Mouse (Mus musculus): Measurements from ENCODE around the gene Gm5134. TPM values are rescaled to one million over a fixed set of nuclear protein-coding genes. Genes with fewer than 3 reads are reported as not detected.

Gene Gm5134
- total RNA-seq, 1 experiment = 4.2 TPM

- in situ Hi-C loops (cut with MboI; ENCODE audit: low sequenced_read_pairs in 2 of 2, unreplicated experiment in 2 of 2) = no loop called here
- H3K4me3 ChIP-seq (ENCODE audit: insufficient read depth in 1 of 2, low read depth in 1 of 2, low read length in 2 of 2, poor library complexity in 1 of 2, severe bottlenecking in 1 of 2) = no peak overlapping the region
- no peak for DNase-seq (ENCODE audit: low read depth, low spot score)
- H3K9me3 ChIP-seq (ENCODE audit: control insufficient read depth, insufficient read depth, low read depth, low read length) = no peaks in the 10 kb centered on the region
- no peak overlapping the region for H3K9ac ChIP-seq (ENCODE audit: insufficient read depth, low read depth, low read length, poor library complexity, severe bottlenecking)
- TF ChIP-seq CHD2 (IDR thresholded peaks at IDR 0.05; ENCODE audit: low read depth, low read length) = no peak
- no peak for TF ChIP-seq MAFK (IDR thresholded peaks at IDR 0.05; ENCODE audit: insufficient read depth, low read depth, low read length)
- no peak for TF ChIP-seq ZC3H11A (IDR thresholded peaks at IDR 0.05; ENCODE audit: borderline replicate concordance, low read depth, low read length)
- TF ChIP-seq ZNF384 (IDR thresholded peaks at IDR 0.05; ENCODE audit: low read depth, low read length) = no peak
- TF ChIP-seq HCFC1 (IDR thresholded peaks at IDR 0.05; ENCODE audit: borderline replicate concordance, insufficient read depth, low read length) = no peak
- H3K36me3 ChIP-seq (ENCODE audit: control insufficient read depth, insufficient read depth, low read length, poor library complexity, severe bottlenecking) = peaks cover 5% of the 10 kb centered on the region; the same call in 1 of the 2 replicates
- H3K27ac ChIP-seq (ENCODE audit: insufficient read depth, low read depth, low read length, poor library complexity, severe bottlenecking) = peak overlapping the region; percentile 49; the same call in 1 of the 2 replicates
- peaks cover 4 to 25% of the 10 kb centered on the region in 2 experiments for H3K4me1 ChIP-seq (ENCODE audit: control insufficient read depth in 2 of 2, insufficient read depth in 2 of 2, low read length in 2 of 2, poor library complexity in 1 of 2)
Observed at GRCm38 (mm10) chr10:76047182-76047869, 93.0 kb downstream of the Gm5134 start.

DNA sequence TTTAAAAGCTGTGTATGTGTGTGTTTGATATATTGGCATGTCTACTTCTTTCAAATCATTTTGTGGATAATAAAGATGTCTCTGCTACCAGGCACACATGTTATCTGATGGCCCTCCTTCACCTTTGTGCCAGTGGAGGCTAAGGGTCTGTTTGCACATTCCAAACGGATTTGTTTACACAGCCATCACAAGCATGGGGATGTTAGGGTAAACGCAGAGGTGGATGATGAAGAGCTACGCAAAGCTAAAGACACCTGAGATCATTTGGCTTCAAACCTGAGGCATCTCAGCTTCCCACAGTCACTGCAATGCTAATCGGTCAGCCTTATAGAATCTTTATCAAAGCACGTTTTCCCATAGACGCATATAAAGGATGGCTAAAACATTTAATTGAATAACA is 94.7 kb downstream of the Gm5134 start:
- Histone ChIP-seq H3K9ac (ENCODE audit: insufficient read depth, low read depth, low read length, poor library complexity, severe bottlenecking) (no peak overlapping the region), H3K9me3 (ENCODE audit: control insufficient read depth, insufficient read depth, low read depth, low read length) (no peaks in the 10 kb centered on the region), H3K4me1 (ENCODE audit: control insufficient read depth in 2 of 2, insufficient read depth in 2 of 2, low read length in 2 of 2, poor library complexity in 1 of 2) (peaks cover 4 to 23% of the 10 kb centered on the region in 2 experiments), H3K36me3 (ENCODE audit: control insufficient read depth, insufficient read depth, low read length, poor library complexity, severe bottlenecking) (peaks cover 2% of the 10 kb centered on the region; the same call in 1 of the 2 replicates), H3K27ac (ENCODE audit: insufficient read depth, low read depth, low read length, poor library complexity, severe bottlenecking) (no peak overlapping the region), H3K4me3 (ENCODE audit: insufficient read depth in 1 of 2, low read depth in 1 of 2, low read length in 2 of 2, poor library complexity in 1 of 2, severe bottlenecking in 1 of 2) (no peak overlapping the region)
- no peak for DNase-seq (ENCODE audit: low read depth, low spot score)
- TF ChIP-seq ZC3H11A (IDR thresholded peaks at IDR 0.05; ENCODE audit: borderline replicate concordance, low read depth, low read length) (no peak), CHD2 (IDR thresholded peaks at IDR 0.05; ENCODE audit: low read depth, low read length) (no peak), HCFC1 (IDR thresholded peaks at IDR 0.05; ENCODE audit: borderline replicate concordance, insufficient read depth, low read length) (no peak), ZNF384 (IDR thresholded peaks at IDR 0.05; ENCODE audit: low read depth, low read length) (no peak), MAFK (IDR thresholded peaks at IDR 0.05; ENCODE audit: insufficient read depth, low read depth, low read length) (no peak)
- in situ Hi-C loops (cut with MboI; ENCODE audit: low sequenced_read_pairs in 2 of 2, unreplicated experiment in 2 of 2) = no loop called here

DNA sequence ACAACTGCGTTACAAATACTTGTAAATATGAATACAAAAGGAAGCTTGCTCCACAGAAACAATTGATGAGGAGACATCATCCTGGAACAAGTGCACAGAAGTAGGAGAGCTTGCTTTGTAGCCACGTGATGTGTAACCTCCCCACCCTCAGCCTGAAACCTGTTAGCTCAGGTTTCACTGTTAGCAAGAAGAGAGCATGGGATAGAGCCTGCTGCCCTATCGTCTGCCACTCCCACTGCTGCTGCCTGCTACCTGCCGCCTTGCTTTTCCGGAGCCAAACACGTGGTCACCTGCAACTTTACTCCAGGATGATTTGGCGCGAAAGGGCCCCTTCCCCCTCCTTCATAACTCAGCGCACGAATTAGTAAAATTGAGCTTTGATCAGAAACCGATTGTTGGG is 97.5 kb downstream of the Gm5134 start:
- Histone ChIP-seq H3K9me3 (ENCODE audit: control insufficient read depth, insufficient read depth, low read depth, low read length) (no peaks in the 10 kb centered on the region), H3K27ac (ENCODE audit: insufficient read depth, low read depth, low read length, poor library complexity, severe bottlenecking) (no peak overlapping the region; the same call in 1 of the 2 replicates), H3K9ac (ENCODE audit: insufficient read depth, low read depth, low read length, poor library complexity, severe bottlenecking) (no peak overlapping the region), H3K36me3 (ENCODE audit: control insufficient read depth, insufficient read depth, low read length, poor library complexity, severe bottlenecking) (no peaks in the 10 kb centered on the region), H3K4me1 (ENCODE audit: control insufficient read depth in 2 of 2, insufficient read depth in 2 of 2, low read length in 2 of 2, poor library complexity in 1 of 2) (peaks cover 0 to 12% of the 10 kb centered on the region in 2 experiments; a peak in 3 of 4 replicates), H3K4me3 (ENCODE audit: insufficient read depth in 1 of 2, low read depth in 1 of 2, low read length in 2 of 2, poor library complexity in 1 of 2, severe bottlenecking in 1 of 2) (no peak overlapping the region)
- TF ChIP-seq CHD2 (IDR thresholded peaks at IDR 0.05; ENCODE audit: low read depth, low read length) (no peak), ZNF384 (IDR thresholded peaks at IDR 0.05; ENCODE audit: low read depth, low read length) (no peak), MAFK (IDR thresholded peaks at IDR 0.05; ENCODE audit: insufficient read depth, low read depth, low read length) (no peak), HCFC1 (IDR thresholded peaks at IDR 0.05; ENCODE audit: borderline replicate concordance, insufficient read depth, low read length) (no peak), ZC3H11A (IDR thresholded peaks at IDR 0.05; ENCODE audit: borderline replicate concordance, low read depth, low read length) (no peak)
- in situ Hi-C loops (cut with MboI; ENCODE audit: low sequenced_read_pairs in 2 of 2, unreplicated experiment in 2 of 2) = no loop called here
- DNase-seq (ENCODE audit: low read depth, low spot score) = no peak

Other genes starting within 250 kb of the Gm5134 start
- gene Cabin1, start 190.2 kb upstream of the Gm5134 start, total RNA-seq (2012; rRNA removed) = 59.0 and 73.4 TPM in 2 replicates
- gene Ddt, start 181.1 kb upstream of the Gm5134 start, total RNA-seq (2012; rRNA removed) = 79.3 and 84.4 TPM in 2 replicates
- not detected in 2 replicates for gene Gm20441, start 173.6 kb upstream of the Gm5134 start, total RNA-seq (2012; rRNA removed)
- 3.4 and 4.4 TPM in 2 replicates for gene Gstt3, start 173.1 kb upstream of the Gm5134 start, total RNA-seq (2012; rRNA removed)
- gene Gstt1, start 155.9 kb upstream of the Gm5134 start, total RNA-seq (2012; rRNA removed) = 5.8 and 10.7 TPM in 2 replicates
- not detected in 2 replicates for gene Gstt4, start 132.0 kb upstream of the Gm5134 start, total RNA-seq (2012; rRNA removed)
- 17.8 and 35.8 TPM in 2 replicates for gene Gstt2, start 117.1 kb upstream of the Gm5134 start, total RNA-seq (2012; rRNA removed)
- 1,434 and 2,185 TPM in 2 replicates for gene Mif, start 94.3 kb upstream of the Gm5134 start, total RNA-seq (2012; rRNA removed)
- gene Derl3, start 61.1 kb upstream of the Gm5134 start, total RNA-seq (2012; rRNA removed) = 19.9 and 28.1 TPM in 2 replicates
- 75.3 and 84.4 TPM in 2 replicates for gene Smarcb1, start 32.9 kb upstream of the Gm5134 start, total RNA-seq (2012; rRNA removed)
- 435 and 871 TPM in 2 replicates for gene Chchd10, start 21.4 kb upstream of the Gm5134 start, total RNA-seq (2012; rRNA removed)
- 52.4 and 137 TPM in 2 replicates for gene Mmp11, start 18.0 kb upstream of the Gm5134 start, total RNA-seq (2012; rRNA removed)
- 1.1 and 2.9 TPM in 2 replicates for gene Gm867, start 13.8 kb upstream of the Gm5134 start, total RNA-seq (2012; rRNA removed)
- gene Vpreb3, start 11.5 kb upstream of the Gm5134 start, total RNA-seq (2012; rRNA removed) = 0.98 and 1.5 TPM in 2 replicates
- gene Zfp280b, start 78.1 kb downstream of the Gm5134 start, total RNA-seq (2012; rRNA removed) = 22.1 and 31.6 TPM in 2 replicates
- 7.1 and 11.0 TPM in 2 replicates for gene Slc5a4b, start 156.4 kb downstream of the Gm5134 start, total RNA-seq (2012; rRNA removed)
- gene Slc5a4a, start 192.9 kb downstream of the Gm5134 start, total RNA-seq (2012; rRNA removed) = 0.18 TPM in 1 of 2 replicates, not detected in the other